Mouse (Mus musculus) frontal cortex, adult 2 months (tissue): ENCODE data around the gene Hmga1b. TPM values are rescaled to one million over a fixed set of nuclear protein-coding genes. Genes with fewer than 3 reads are reported as not detected.
"Not testable (repeated sequence)": the region's sequence is repeated elsewhere in the genome, so short reads cannot be mapped to it uniquely, and the experiment has no call there.

Experiments
- DNase-seq, 2 experiments: peaks; one replicate each; pipeline ENCODE4 v3.0.0; 2022; ENCODE audit warnings: low spot score in 1 of 2; ENCODE audit errors: extremely low spot score in 1 of 2
- polyA plus RNA-seq: library from polyadenylated mRNA; depleted of rRNA; stranded (reverse); fragments of >200 nt; gene quantifications from 2 replicates; pipeline ENCODE4 v1.2.3, GENCODE M21; 2012

The Hmga1b gene
- polyA plus RNA-seq, 1 experiment: 2.2 TPM

DNA sequence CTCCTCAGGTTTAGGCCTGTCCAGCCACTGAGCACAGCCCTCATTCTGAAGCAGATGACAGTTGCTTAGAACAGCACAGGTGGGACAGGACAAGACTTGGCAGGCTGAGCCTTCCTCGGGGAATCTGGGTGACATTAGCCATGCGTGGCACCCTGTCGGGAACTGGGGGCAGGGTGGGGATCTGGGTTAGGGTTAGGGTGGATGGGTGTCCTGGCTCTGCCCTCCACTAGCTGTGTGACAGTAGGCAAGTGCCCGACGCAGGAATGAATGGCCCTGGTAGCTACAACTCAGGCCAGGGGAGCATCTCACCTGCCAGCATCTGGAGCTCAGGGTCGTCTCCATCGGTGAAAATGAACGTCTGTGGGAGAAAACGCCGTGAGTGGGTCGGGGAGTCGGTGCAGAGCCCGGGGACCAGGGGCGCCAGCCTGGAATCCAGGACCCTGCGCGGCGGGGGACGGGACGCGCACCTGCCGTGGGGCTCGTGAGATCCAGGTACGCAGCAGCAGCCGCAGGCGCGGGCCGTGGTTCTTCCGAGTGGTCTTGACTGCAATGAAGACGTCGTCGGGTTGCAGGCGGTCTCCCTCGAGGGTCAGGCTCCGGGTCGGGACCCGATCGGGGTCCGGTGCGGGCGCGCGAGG lies 21.0 kb downstream of the Hmga1b start:
- no peak for DNase-seq

DNA sequence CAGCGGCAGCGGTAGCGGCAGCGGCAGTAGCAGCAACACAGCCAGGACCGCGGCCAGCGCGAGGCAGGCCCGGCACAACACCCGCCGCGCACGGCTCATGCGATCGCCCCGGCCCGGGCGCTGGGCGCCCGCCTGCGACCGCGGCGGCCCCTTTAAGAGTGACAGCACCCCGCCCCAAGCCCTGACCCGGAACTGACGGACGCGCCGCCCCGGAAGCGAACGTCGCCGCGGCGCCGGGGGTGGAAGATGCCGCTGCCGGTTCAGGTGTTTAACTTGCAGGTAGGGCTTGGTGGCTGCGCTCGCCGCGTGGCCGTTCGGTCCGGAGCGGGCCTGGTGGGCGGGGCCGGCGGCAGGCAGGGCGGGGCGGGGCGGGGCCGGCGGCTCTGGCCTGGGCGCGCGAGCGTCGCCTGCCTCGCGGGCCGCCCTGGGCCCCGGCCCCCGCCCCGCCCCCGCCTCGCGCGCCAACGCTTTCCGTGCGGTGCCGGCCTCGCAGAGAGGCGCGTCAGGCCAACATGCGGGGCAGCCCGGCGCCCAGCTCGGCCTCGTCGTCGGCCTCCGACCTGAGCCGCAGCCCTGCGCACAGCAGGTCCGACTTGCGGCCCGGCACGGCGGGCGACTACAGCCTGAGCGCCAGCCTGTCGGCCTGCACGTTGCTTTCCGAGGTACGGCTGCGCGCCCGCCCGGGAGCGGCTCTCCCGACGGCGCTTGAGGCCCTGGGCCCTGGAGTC lies 21.6 kb downstream of the Hmga1b start, which contains the start of the genes Rfng and Gps1:
Rfng (minus strand) TSS at position 144 of the 728 bp plus-strand sequence.
Gps1 (plus strand) TSS at position 209 of the 728 bp plus-strand sequence.
- peak in 1 of 2 experiments; percentile 81 for DNase-seq

DNA sequence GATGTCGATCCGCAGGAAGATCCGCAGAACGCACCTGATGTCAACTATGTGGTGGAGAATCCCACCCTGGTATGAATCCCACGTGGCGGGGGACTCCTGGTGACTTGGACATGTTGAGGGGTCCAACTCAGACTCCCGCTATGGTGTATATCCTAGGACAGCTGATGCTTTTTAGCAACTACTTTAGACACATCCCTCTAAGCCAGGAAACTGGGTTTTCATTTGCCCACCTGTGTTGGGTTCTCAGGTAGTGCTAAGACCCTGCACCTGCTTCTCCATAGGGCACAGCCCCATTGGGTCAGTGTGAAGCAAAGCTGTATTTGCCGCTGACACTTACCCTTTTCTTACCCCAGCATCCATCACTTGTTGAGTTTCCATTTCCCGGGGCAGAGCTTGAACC lies 22.6 kb downstream of the Hmga1b start:
- DNase-seq: no peak

DNA sequence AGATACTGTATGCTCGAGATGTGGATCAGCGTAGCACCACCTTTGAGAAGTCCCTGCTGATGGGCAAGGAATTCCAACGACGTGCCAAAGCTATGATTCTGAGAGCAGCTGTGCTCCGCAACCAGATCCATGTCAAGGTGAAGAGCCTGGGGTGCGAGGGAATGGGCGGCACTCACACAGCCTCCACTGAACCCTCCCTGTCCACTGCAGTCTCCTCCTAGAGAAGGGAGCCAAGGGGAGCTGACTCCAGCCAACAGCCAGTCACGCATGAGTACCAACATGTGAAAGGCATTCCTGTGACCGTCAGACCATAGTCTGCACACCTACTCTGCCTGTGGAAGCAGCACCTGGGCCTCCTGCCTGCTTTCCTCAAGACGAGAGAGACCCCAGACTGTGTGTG lies 25.9 kb downstream of the Hmga1b start:
- DNase-seq: not testable (repeated sequence)

DNA sequence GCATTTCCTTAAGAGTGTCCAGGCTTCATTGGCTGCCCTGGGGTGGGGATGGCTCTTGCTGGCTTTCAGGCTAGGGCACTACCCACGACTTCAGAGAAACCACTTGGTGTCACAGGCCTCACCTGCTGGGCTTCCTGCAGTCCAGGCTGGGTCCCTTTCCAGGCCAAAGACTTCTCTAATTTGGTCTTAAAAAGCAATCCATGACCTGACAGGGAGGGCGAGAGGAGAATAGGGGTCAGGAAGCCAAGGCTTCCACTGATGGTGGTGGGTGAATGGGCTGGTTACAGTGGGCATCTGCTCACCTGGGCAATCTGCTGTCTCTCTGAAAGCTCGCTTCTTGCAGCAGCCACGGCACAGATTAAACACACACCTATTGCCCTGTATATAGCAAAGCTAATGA lies 26.8 kb downstream of the Hmga1b start:
- no peak for DNase-seq

DNA sequence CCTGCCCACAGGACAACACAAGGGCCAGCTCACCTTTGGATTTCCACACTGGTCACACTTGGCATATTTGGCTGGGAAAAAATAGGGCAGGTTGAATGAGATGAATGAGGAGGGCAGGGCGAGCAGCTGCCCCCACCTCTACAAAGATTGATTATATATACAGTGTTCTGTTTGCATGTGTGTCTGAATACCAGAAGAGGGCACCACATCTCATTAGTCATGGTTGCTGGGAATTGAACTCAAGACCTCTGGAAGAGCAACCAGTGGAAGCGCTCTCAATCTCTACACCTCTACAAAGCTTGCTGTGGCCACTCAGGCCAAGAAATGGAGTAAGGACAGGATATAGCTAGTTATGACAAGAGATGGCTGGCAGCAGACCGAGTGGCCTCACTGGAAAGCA lies 27.2 kb downstream of the Hmga1b start:
- DNase-seq: no peak

DNA sequence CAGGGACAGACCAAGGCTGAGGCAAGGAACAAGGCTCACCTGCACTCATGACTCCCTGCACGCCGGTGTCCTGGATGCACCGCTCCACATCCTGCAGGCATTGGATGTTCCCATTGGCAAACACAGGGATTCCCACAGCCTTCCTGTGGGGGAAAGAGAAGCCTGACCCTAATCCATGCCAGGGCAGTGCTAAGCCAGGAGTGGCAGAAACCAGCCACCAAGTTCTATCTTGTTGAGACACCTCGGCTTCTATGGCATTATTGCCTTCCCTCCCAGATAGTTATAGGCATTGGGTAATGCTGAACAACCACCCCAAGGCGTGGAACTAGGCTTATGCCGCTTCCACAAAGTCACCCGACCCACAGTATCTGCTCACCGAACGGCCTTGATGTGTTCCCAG lies 30.1 kb downstream of the Hmga1b start:
- no peak for DNase-seq

DNA sequence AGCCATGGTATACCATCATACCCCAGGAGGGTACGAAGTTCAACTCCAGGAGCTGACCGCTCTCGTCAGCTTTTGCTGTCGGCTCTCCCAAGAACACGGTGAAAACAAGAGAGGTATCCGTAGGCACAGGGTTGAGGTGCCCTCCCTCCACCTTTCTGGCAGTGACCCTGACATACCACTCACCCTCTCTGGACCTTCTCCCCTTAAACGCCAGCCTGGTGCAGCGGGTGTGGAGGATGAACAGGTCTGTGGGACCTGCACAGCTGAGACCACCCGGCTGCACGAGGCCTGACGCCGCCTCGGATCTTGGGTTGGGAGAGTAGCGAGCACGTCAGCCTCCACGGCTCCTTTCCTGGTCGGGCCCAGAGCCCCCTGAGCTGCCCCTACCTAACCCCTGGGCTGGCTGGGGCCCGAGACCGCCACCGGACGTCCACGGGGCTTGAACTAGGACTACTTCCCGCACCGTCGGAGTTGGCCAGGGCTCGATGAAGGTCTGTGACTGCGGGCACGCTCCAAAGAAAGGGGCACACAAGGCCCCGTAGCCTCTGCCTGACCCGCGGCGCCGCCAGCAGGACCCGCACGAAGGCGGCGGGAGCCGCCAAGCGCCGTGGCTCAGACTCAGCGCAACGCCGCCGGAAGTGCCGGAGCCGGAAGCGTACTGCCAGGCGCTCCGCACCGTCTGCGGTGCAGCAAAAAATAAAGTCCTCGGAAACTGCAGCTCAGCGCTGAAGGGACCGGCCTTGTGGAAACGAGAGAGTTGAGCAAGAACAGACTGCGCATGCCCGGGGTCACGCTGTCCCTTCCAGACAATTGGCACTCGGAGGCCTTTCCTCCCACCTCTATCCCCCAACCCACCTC lies 33.4 kb downstream of the Hmga1b start, which contains the start of gene Dus1l:
Dus1l (minus strand) TSS at position 648 of the 858 bp plus-strand sequence.
- peak; percentile 86 to 99 for DNase-seq

DNA sequence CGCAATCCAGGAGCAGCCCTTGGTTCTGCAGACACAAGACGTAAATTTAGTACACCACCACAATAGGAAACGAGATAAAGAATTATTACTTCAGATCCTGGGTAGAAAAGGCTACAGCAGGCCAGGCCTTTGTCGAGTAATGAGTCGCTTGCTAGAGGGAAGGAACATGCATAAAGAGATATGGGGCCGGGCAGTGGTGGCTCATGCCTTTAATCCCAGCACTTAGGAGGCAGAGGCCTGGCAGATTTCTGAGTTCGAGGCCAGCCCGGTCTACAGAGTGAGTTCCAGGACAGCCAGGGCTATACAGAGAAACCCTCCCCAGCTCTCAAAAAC lies 34.0 kb downstream of the Hmga1b start:
- DNase-seq: no peak

DNA sequence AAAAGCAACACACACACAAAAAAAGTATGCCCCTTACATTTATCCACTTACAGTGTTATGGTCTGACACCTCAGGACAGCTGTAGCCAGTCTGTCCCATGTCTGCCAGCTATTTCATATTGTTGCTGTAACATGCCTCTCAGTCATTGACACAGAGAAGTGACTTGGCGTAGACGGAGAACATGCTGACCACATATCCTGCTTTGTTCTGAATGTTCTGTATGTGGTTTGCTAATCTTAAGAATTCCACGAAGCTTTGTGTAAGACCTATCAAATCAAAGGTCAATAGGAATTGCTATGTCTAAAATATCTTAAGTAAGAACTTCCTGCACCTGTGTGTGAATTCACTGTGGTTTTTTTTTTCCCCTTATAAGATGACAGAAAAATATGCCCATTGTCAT lies 35.6 kb downstream of the Hmga1b start:
- no peak for DNase-seq

DNA sequence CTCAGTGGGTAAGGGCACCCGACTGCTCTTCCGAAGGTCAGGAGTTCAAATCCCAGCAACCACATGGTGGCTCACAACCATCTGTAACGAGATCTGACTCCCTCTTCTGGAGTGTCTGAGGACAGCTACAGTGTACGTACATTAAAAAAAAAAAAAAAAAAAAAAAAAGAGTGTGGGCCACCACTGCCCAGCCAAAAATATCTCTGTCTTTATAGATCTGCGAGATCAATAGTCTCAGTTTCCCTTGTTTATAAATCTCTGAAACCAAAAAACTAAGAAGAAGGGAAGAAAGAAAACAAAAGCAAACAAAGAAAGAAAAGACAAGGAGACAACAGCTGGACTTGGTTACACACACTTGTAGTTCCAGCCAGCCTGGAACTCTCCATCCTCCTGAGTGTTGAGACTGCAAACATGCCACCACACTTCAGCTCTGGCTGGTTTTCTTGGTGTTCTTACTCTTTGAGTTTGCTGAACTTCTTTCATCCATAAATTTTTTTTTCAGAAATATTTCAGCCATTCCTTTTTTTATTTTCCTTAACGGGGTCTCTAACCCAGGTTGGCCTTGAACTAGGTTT lies 36.8 kb downstream of the Hmga1b start:
- DNase-seq: no peak

DNA sequence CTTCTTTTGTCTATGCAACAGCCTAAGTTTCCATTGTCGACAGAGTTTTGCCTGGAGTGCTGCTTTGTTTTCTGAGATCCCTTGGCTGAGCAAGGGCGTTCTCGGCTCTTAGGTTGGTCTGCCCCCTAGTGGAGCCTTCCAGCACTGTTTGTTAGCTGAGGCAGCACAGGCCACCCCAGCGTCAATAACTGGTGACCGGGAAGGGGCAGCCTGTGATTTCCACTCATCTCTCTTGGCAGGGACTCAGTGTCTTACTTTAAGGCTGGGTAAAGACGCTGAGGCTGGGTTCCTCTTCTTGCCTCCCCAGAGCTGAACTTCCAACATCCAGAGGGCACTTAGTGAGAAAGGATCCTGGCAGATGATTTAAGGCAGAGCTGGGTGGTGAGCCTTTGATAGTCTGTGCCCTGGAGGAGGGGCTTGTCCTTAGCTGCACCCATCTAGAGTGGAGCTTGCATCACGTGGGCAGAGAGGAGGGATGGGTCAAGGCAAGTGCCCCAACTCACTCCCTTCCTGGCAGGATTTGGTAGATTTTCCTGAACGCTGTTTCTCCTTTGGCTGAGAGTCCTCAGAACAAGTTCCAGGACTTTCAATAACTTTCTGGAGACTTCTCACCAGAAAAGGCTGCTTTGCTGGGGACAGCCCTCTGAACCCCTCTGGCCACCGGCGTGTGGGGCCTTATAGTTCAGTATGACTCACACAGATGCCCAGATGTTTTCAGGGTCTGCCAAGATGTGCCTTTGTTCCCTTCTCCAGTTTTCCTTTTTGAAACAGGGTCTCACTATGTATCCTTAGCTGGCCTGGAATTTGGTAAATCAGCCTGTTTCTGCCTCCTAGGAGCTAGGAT lies 37.7 kb downstream of the Hmga1b start:
- DNase-seq: peak; percentile 56 to 90

DNA sequence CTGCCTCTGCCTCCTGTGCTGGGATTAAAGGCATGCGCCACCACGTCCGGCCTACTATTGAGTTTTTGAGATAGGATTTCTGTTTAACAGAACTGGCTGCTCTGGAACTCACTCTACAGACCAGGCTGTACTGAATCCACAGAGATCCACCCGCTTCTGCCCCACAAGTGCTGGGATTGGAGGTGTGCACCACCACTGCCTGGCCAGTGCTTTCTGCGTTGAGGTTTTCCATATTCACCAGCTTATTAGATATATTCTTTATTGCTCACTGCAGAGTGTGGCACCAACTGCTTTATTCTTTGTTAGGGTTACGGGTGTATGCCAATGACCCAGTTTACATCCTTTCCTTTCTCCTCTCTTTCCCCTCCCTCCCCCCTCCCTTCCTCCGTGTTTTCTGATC lies 41.7 kb downstream of the Hmga1b start:
- DNase-seq: no peak

DNA sequence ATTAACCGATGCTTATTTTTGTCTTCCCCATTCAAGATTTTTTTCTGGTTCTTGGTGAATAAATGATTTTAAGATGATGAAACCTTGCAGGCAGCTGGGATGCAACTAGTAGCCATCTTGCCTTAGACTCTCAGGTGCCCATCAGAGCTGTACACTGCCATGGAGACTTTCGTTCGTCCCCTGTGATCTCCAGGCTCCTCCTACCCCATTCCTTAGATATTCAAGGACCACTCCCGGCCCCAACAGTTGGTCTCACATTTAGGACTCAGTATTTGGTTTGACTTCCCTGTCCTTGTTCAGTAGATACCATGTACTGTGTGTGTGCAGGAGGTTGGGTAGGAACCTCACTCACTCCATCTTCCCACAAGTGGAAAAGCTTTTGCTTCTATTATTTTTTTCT lies 42.2 kb downstream of the Hmga1b start:
- no peak for DNase-seq

DNA sequence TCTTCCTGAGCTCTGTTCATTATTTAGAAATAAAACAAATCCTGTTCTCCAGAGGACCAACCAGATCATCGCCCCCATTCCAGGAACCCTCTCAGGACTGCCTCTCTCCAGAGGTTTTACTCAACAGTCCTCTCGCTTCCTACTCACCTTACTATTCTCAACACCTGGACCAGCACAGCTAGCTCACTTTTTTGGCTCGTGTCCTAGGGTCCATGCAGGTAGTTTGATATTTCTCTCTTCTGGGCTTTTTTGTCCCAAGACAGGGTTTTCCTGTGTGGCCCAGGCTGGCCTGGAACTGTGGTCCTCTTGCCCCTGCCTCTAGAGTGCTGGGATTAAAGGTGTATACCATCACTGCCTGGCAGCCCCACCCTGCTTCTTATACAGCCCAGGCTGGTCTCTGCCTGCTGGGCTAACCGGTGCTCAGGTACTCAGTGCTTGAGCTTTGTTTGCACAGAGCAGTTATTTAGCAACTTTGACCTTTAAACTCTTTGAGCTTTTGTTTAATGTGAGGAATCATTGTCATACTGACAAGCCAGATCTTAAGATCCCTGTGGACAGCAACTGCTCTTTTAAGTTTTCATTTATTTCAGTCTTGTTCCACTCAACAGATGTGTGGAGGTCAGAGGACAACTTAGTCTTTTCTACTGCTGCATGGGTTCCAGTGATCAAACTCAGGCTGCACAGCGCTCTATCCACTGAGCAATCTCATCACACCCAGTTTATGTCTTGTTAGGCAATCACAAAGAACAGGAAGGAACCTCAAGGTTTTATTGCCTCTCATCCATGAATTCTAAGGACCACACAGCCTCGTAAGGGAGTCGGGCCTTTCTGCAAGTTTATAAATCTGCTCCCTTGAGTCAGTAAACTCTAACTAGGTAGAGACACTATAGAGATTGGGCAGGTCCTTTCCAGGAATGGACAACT lies 43.0 kb downstream of the Hmga1b start:
- no peak for DNase-seq

DNA sequence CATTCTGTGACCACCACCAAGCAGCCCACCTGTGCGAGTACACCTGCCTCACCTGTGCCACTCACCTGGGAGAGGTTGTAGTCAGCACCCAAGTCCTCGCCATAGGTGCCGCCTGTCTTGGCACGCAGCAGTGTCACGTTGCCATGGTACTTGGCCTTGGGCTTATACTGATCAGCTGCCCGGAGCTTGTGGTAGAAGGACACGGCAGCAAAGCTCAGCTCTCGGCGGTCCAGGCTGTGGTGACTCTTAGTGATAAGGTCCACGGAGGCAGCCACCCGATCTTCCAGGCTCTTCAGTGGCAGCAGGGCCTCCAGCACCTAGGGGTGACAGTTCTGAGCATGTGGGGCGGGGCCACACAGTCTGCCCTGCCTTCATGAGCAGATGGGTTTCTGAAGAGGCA lies 45.4 kb downstream of the Hmga1b start:
- no peak for DNase-seq

DNA sequence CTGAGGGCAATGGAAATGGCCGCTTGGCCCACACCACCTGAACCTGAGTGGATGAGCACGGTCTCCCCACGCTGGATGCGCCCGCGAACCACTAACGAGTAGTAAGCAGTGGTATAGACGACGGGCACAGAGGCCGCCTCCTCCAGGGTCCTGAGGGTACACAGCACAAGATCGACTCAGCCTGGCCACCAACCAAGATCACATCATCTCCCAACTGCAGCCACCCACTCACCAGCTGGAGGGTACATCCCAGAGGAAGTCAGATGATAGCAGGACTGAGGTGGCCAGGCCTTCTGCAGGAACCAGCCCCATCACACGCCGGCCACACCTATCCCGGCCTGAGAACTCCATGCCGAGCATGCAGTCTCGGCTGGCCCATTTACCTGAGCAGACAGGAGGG lies 49.5 kb downstream of the Hmga1b start:
- peak in 1 of 2 experiments; percentile 48 for DNase-seq
